Mouse (Mus musculus) brain, embryonic 14.5 days (tissue): Measurements from ENCODE around the gene Pih1d2. TPM values are rescaled to one million over a fixed set of nuclear protein-coding genes. Genes with fewer than 3 reads are reported as not detected.

Source experiments
- DNase-seq: peaks from one replicate; pipeline ENCODE4 v3.0.0-alpha.2; 2011; ENCODE audit warnings: low read depth
- CTCF ChIP-seq: fragments of 200-500 bp; IDR thresholded peaks from 2 replicates; pipeline ENCODE4 v1.5.1; 2012; ENCODE audit warnings: inconsistent platforms, mild to moderate bottlenecking, moderate library complexity, borderline replicate concordance; ENCODE audit not compliant: insufficient read depth, insufficient read length; ENCODE audit errors: extremely low read depth
- POLR2A ChIP-seq: fragments of 200-500 bp; IDR thresholded peaks from 2 replicates; pipeline ENCODE4 v1.6.1; 2012; ENCODE audit warnings: mild to moderate bottlenecking, inconsistent platforms, borderline replicate concordance; ENCODE audit not compliant: poor library complexity, insufficient read depth, insufficient read length, severe bottlenecking; ENCODE audit errors: extremely low read depth
- polyA plus RNA-seq: library from polyadenylated mRNA; depleted of rRNA; stranded (reverse); fragments of >200 nt; gene quantifications from 2 replicates; pipeline ENCODE4 v1.2.3, GENCODE M21; 2012

The Pih1d2 gene
- polyA plus RNA-seq, 1 experiment, result 4.6 TPM

DNA sequence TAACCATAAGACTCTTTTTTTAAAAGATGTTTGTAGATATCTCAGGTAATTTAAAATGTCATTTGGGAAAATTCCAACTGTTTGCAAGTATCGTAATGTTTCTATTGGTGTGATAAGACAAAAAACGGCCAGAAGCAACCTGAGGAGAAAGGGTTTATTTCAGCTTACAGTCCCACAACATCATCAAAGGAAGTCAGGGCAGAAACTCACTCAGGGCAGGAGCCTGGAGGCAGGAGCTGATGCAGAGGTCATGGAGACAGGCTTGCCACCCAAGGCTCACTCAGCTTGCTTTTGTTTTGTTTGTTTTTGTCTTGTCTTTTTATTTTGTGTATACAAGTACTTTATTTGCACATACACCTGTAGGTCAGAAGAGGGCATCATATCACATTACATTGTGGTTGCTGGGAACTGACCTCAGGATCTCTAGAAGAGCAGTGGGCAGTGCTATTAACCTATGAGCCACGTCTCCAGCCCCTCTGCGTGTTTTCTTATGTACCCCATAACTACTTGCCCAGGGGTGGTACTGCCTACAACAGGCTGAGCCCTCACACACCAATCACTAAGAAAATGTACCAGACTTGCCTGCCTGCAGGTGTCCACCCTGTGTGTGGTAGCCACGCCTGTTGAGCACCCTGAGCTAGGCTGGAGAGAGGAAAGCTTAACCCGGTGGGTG, 15.0 kb downstream of the Pih1d2 start:
- DNase-seq, result no peak
- no peak for TF ChIP-seq POLR2A
- no peak for TF ChIP-seq CTCF

DNA sequence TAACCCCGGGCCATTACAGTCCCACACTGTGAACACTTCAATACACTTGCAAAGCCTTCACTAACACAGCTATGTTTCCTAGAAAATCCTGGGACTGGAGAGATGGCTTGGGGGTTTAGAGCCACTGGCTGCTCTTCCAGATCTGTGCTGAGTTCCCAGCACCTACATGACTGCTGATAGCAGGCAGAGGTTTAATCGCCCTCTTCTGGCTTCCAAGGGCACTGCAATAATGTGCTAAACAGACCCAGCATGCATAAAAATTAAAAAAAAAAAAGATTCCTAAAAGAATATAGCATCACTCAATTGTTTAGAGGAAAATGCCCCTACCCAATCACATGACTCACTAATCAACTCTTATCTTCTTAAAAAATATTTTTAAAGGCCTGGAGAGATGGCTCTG, 15.9 kb downstream of the Pih1d2 start:
- TF ChIP-seq CTCF (peak; percentile 34; the same call in 1 of the 2 replicates), POLR2A (no peak)
- peak; percentile 4 for DNase-seq

DNA sequence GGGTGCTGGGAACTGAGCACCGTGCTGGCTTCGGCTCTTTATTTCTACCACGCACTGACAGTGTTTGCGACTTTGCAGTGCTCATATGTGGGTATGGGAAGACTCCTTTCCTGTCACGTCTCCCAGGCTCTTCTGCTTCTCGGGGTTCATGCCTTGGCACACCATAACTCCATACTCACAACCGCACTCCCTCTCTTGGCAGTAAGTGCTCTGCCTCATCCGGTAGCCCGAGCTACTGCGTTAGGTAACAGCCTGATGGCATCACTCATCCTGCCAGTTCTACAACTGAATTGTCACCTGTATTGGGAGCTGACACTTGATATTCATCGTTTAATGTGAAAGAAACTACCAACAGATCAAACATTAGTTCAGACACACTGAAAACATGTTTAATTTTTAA, 17.1 kb downstream of the Pih1d2 start:
- TF ChIP-seq POLR2A (no peak), CTCF (no peak)
- DNase-seq, result no peak

DNA sequence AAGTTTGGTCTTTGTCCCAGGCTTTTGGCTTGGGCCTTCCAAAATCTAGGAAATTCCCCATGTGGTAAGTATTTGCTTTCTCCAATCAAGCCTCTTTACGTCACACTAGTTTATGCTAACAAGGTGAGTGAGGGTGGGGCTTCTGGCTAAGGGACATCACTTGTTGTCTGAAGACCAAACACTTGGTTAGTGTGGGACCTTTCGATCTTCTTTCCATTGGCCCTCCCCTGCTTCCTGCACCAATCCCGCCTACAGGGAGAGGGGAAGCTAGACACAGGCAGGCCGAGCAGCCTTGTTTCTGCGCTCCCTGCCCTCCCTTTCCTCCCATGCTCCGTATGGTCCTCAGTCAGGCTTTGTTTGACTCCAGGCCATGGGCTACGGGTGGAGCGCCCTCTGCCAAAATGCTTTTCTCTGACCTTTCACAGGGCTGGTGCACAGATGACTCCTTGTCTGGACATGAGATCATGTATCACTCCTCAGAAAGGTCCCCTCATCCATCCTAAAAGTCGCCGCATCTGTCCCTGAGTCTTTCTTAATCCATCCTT, 29.8 kb downstream of the Pih1d2 start:
- DNase-seq, result no peak
- TF ChIP-seq CTCF, result no peak
- TF ChIP-seq POLR2A, result no peak

DNA sequence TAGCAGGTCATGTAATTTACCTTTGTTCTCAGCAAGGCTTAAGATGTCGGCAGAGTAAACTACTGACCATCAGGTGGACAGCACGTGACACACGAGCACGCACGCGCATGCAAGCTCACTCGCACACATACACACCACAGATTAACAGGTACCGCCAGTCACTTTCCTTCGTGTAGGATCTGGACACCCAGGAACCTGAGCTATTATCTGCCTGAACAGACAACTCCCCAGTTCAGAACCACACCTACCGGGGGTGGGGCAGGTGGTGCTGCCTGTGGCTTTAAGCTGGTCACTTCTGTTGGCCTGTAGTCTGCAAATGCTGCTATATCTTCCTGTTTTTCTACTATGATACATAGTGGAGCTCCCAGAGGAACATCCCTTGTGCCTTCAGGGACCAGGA, 33.4 kb downstream of the Pih1d2 start:
- TF ChIP-seq CTCF (no peak), POLR2A (no peak)
- no peak for DNase-seq

DNA sequence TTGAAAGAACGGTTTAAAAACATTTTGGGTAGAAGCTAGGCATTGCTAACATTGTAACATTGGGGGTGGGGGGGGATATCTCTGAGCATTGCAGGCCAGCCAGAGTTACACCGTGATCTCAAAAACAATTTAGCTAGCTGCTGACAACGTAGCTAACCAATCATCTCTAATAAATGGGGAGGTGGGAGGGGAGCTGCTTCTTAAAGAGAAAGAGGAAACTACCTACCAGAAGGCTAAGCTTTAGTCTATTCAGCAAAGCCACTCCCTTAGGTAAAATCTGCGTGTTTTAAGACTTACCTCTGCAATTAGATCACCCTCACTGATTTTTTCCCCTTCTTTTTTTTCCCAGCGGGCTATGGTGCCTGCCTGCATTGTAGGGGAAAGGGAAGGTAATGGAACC, 41.3 kb downstream of the Pih1d2 start:
- TF ChIP-seq POLR2A (no peak), CTCF (no peak)
- peak; percentile 29 for DNase-seq

DNA sequence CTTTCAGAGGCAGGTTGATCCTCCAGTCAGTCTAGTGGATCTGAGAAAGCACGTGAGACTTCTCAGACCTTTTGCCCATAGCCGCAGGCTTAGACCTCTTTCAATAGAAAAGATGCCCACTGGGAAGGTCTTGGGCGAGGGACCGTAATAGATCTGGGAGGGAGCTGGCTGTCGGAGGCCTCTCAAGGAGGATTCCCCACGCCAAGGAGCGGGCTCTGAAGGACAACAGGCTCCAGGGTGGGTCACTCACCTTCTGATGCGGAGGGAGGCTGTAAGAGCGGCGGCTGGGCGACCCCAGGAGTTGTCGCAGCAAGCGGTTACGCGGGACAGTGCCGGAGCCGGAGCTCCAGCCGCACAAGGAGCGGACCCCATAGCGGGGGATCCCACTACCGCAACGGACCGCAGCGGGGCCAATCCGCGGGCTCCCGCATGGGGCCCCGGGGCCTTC, 41.8 kb downstream of the Pih1d2 start:
- TF ChIP-seq CTCF (no peak), POLR2A (no peak)
- DNase-seq, result no peak

DNA sequence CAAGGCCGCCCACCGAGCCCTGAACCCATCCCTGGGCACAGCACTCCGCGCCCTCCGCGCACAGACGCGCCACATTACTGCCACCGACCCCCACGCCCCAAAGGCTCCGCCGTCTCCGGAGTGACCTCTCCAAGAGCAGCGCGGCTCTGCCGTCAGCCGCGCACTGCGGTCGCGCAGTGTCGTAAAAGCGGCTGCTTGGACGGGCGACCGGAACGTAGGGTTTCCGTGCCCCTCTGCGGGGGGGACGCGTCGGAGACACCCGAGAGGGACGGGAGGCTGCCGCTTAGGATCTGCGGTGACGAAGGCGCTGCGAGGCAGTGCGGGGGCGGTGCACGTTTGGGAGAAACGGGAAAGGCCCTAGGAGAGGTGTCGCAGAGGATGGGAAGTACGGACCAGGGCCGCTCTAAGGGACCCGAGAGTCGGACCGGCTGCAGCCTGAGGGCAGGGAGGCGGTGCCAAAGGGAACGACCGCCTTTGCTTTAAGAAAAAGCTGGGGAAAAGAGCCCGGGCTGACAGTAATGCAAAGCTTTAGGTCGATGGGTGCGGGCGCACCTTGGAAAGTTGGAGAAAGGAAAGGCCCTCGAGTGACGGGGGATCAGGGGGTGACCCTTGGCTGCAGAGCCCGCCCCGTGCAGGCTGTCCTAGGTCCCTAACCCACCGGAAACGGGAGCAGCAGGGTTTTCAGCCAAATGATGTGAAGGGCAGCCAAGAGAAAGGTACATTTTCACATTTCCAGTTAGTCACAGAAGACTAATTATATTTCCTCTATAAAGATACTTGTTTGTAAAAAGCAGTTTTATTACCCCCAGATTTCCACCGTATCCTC, 42.5 kb downstream of the Pih1d2 start, which contains the start of gene Dlat:
Gene Dlat (minus strand): TSS at position 389 of the 826 bp plus-strand sequence.
- peak; percentile 80; the same call in 1 of the 2 replicates for TF ChIP-seq POLR2A
- no peak for TF ChIP-seq CTCF
- DNase-seq, result peak; percentile 96

DNA sequence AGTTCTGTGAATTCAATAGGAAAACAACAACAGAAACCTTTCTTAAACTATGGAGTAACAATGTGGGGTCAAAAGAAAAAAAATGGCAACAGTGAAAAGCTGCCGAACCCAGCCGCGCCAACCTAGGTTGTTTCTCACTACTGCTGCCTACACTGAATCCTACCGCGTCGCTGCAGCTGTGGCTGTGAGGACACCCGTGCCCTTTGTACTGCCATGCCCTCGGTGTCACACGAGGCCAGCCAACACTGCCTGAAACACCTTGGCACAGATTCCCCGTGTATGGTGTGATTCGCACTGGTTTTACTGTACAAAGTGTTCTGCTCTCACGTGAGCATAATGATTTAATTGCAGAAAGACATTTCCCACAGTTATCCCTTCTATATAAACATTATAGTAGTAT, 43.3 kb downstream of the Pih1d2 start:
- DNase-seq, result peak; percentile 40
- no peak for TF ChIP-seq CTCF
- no peak for TF ChIP-seq POLR2A

DNA sequence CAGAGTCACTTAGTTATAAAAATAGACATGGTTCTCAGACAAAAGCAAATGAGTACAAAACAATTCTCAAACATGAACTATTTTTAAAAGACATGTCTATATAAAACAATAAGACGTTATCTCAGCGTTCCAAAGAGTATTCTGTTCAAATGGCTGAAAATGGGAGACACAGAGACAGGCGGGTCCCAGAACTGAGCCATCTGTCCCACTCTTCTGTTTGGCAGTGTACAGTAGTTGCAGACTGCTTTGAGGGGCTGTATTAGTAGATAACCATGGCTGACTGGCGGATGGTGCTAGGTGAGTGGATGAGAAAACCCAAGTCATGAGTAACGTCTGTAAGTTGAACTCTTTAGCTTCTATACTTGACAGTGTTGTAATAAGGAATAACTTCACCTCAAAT, 47.7 kb downstream of the Pih1d2 start:
- TF ChIP-seq POLR2A (no peak), CTCF (no peak)
- DNase-seq, result peak; percentile 1

DNA sequence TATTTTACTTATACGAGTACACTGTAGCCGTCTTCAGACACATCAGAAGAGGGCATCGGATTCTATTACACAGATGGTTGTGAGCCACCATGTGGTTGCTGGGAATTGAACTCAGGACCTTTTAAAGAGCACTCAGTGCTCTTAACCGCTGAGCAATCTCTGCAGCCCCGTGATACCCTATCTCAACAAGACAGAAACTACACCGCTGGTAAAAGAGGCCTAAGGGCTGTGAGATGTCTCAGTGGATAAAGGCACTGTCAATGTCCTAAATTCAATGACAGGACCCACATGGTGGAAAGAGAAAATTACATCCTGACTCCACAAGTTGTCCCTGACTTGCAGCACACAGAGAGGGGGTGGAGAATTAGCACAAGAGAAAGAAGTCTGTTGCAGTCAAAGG, 49.3 kb downstream of the Pih1d2 start:
- TF ChIP-seq POLR2A (no peak), CTCF (no peak)

DNA sequence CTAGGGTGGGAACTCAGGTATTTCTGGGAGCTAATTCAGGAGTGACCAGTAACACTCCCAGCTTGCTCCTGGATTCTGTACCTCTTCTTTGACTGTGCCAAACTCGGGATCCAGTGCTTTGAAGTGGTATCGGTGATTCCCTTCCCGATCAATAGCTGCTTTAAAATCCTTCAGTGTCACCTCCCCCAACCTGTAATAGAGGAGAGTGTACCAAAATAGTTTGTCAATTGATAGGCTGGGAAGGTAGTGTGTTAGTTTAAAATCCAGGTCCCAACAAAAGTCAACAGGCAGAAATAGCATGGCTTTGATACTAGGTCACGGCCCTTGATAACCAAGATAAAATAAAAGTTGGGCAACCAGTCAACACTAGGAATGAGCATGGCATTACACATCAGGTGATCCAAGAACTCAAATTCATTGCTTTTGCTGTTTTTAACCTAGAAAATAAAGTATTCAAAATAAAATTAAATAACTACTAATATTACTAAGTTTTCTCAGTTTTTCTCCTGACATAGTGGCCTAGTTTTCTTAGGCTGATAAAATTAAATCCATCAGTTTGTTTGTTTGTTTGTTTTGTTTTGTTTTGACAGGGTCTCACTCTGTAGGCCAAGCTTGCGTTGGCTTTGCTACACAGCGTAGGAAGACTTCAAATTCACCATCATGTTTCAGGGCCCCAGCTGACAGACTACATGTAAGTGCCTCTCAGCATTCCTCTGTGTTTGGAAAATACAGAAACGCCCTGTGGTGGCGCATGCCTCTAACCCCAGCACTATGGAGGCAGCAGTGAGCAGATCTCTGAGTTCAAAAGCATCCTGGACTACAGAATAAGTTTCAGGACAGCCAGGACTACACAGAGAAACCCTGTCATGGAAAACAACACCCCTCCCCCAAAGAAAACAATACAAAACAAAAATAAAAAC, 50.7 kb downstream of the Pih1d2 start:
- no peak for DNase-seq

More for the DNA sequence above, 49.3 kb downstream of the Pih1d2 start:
- DNase-seq, result no peak

More for the DNA sequence above, 50.7 kb downstream of the Pih1d2 start:
- TF ChIP-seq POLR2A (no peak), CTCF (no peak)
